Mouse (Mus musculus) 3134 (cell line): ENCODE data around the gene Amd2.

ENCODE experiments used
- DNase-seq: peaks from one replicate; pipeline ENCODE4 v3.0.0-alpha.2; 2011; ENCODE audit warnings: low spot score; ENCODE audit not compliant: insufficient read length; ENCODE audit errors: extremely low read depth

Gene Amd2

DNA sequence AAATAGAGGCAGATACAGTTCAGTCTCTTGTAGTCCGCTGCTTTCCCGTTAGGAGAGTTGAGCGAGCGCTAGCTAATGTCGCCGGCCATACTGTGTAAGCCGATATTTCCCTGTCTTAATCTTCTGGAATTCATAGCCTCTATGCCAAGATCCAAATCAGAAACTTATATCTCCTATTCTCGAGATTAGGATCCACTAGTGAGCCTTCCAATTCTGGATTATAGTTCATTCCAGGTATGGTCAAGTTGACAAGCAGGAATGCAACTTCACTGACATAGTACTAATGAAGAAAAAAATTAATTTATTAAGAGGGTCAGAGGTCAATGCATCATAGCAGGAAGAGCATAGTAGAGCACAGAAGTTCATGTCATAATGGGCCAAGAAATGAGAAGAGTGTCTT, at the start of gene Amd2:
Gene Amd2, minus strand, starts transcription at position 101 of the 400 bp plus-strand sequence.
- no peak for DNase-seq

DNA sequence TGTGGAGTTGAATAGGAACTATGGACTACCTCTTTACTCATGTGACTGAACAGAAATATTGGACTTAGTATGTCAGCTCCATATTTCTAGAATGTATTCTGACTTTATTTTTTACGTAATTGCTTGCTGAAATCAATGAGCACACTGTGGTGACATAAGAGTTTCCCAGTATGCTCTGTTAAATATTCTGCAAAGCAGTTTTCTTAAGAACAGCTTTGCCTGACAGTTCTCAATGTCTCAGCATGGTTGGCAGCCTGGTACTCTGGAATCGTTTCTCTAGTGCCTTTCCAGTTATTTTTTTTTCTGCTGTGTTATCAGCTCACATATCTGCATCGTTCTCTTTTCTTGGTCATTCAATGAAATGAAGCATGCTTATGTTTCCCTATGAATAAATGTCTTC, 49.6 kb upstream of the Amd2 start:
- DNase-seq: no peak

DNA sequence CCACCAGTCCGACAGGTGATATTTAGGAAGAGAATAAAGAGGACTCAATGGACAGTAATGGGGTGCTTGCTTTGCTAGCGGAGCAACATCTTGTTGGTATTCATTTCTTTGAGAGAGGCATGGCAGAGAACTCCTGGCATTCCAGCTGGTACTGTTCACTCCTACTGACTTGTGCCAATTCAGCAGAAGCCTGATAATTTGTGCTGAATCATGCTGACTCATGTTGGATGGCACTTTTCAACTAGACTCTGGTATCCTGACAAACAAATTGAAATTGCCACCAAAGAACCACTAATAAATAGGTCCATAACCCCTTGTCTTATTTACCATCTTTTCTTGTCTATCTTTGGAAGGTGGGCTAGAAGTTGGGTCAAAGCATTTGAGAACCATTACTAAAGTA, 25.9 kb upstream of the Amd2 start:
- no peak for DNase-seq

GRCm38 (mm10) chr10:35714266-35714665, 2.6 kb upstream of the Amd2 start:
- no peak for DNase-seq
